Mouse (Mus musculus): Measurements from ENCODE around the gene Zfp39.

- TF ChIP-seq CTCF (conservative IDR thresholded peaks at IDR 0.05; ENCODE audit: insufficient read depth, insufficient read length, low read depth, low read length) (no peak), POLR2A (IDR thresholded peaks at IDR 0.05; ENCODE audit: low read depth, low read length) (no peak)
Measured at GRCm38 (mm10) chr11:58937909-58938308, 33.9 kb upstream of the Zfp39 start.

Measured in kidney, adult 2 months (tissue).